Mouse (Mus musculus) liver, embryonic 13.5 days (tissue): ENCODE measurements around the gene Cfap100. TPM values are rescaled to one million over a fixed set of nuclear protein-coding genes. Genes with fewer than 3 reads are reported as not detected.

ENCODE experiments used
- ATAC-seq: fragments of 200-750 bp; cut with Nextera tagmentation; 2 replicates; pipeline ENCODE4 v1.8.0; 2017; ENCODE audit warnings: low read depth, mild to moderate bottlenecking, moderate number of reproducible peaks, moderate library complexity
- DNase-seq: peaks from one replicate; pipeline ENCODE4 v3.0.0; 2022
- H3K27ac ChIP-seq: fragments of 300-500 bp; sonication (generic); 2 replicates; pipeline ENCODE4 v1.5.1; 2015; ENCODE audit warnings: moderate library complexity, mild to moderate bottlenecking, inconsistent platforms
- H3K27me3 ChIP-seq: fragments of 300-500 bp; sonication (generic); 2 replicates; pipeline ENCODE4 v1.6.1; 2015; ENCODE audit warnings: mild to moderate bottlenecking, inconsistent platforms
- H3K36me3 ChIP-seq: fragments of 300-500 bp; sonication (generic); 2 replicates; pipeline ENCODE4 v1.6.1; 2015; ENCODE audit warnings: mild to moderate bottlenecking, inconsistent platforms
- H3K4me1 ChIP-seq: fragments of 300-500 bp; sonication (generic); replicated peaks from 2 replicates; pipeline ENCODE4 v1.6.1; 2015; ENCODE audit warnings: inconsistent platforms
- H3K4me2 ChIP-seq: fragments of 300-500 bp; sonication (generic); 2 replicates; pipeline ENCODE4 v1.6.1; 2015; ENCODE audit warnings: inconsistent platforms, mild to moderate bottlenecking, moderate library complexity
- H3K4me3 ChIP-seq: fragments of 300-500 bp; sonication (generic); replicated peaks from 2 replicates; pipeline ENCODE4 v1.5.1; 2015; ENCODE audit warnings: mild to moderate bottlenecking, inconsistent platforms
- H3K9ac ChIP-seq: fragments of 300-500 bp; sonication (generic); 2 replicates; pipeline ENCODE4 v1.6.1; 2015; ENCODE audit warnings: mild to moderate bottlenecking, inconsistent platforms
- H3K9me3 ChIP-seq: fragments of 300-500 bp; sonication (generic); replicated peaks from 2 replicates; pipeline ENCODE4 v1.6.1; 2016; ENCODE audit warnings: inconsistent platforms
- WGBS: fragments of 180-500 bp; shearing (Covaris S2); methylation state at CpG from one replicate; pipeline ENCODE4 v1.1.7; 2015; ENCODE audit not compliant: insufficient replicate concordance; 5-methylcytosine and 5-hydroxymethylcytosine counted together
- polyA plus RNA-seq: library from polyadenylated mRNA; unstranded; fragments of >200 nt; fragmentation: Nextera tagmentation; extraction: Ambion mirVana; gene quantifications from 2 replicates; pipeline ENCODE4 v1.2.1, GENCODE M21; 2015

Cfap100 gene
- polyA plus RNA-seq, 1 experiment from 2014 or later, result not detected

- H3K4me3 ChIP-seq, result no peak overlapping the region
- no peaks in the 10 kb centered on the region for H3K27me3 ChIP-seq
- ATAC-seq, result peak; percentile 95
- peaks cover 62% of the 10 kb centered on the region for H3K4me1 ChIP-seq
- WGBS, result 18% methylated on average over 4 of the region's 4 CpGs
- H3K36me3 ChIP-seq, result peaks cover 55% of the 10 kb centered on the region
- peak overlapping the region; percentile 24 for H3K9ac ChIP-seq
- H3K9me3 ChIP-seq, result no peaks in the 10 kb centered on the region
- H3K4me2 ChIP-seq, result peak overlapping the region; percentile 40
- peak overlapping the region; percentile 82 for H3K27ac ChIP-seq
- DNase-seq, result peak; percentile 78
Measured at GRCm38 (mm10) chr6:90374647-90375046, 54.0 kb downstream of the Cfap100 start.

- Histone ChIP-seq H3K36me3 (peaks cover 21% of the 10 kb centered on the region), H3K9ac (peak overlapping the region; percentile 87), H3K4me3 (peak overlapping the region; percentile 93), H3K27ac (peak overlapping the region; percentile 73), H3K9me3 (no peaks in the 10 kb centered on the region), H3K4me1 (peaks cover 53% of the 10 kb centered on the region), H3K4me2 (peak overlapping the region; percentile 97), H3K27me3 (no peaks in the 10 kb centered on the region)
- DNase-seq (peak; percentile 28), ATAC-seq (peak; percentile 70)
- under 1% methylated on average over 67 of the region's 98 CpGs for WGBS
Measured at GRCm38 (mm10) chr6:90369725-90370553, 58.7 kb downstream of the Cfap100 start.

GRCm38 (mm10) chr6:90368976-90369724 is 59.4 kb downstream of the Cfap100 start, which contains the start of gene Zxdc:
Gene Zxdc (plus strand): TSS chr6:90369492.
- 4% methylated on average over 41 of the region's 41 CpGs for WGBS
- Histone ChIP-seq H3K9me3 (no peaks in the 10 kb centered on the region), H3K27ac (peak within 1 kb of the TSS; percentile 73), H3K9ac (peak within 1 kb of the TSS; percentile 87), H3K4me2 (peak within 1 kb of the TSS; percentile 97), H3K4me1 (peaks cover 45% of the 10 kb centered on the region), H3K36me3 (peaks cover 16% of the 10 kb centered on the region), H3K4me3 (peak within 1 kb of the TSS; percentile 93), H3K27me3 (no peaks in the 10 kb centered on the region)
- peak; percentile 97 for DNase-seq
- peak; percentile 95 for ATAC-seq

GRCm38 (mm10) chr6:90363301-90363700 is 65.3 kb downstream of the Cfap100 start:
- Histone ChIP-seq H3K4me2 (no peak overlapping the region), H3K36me3 (no peaks in the 10 kb centered on the region), H3K27ac (no peak overlapping the region), H3K4me1 (peaks cover 7% of the 10 kb centered on the region; the same call in 1 of the 2 replicates), H3K9ac (no peak overlapping the region), H3K9me3 (no peaks in the 10 kb centered on the region), H3K27me3 (no peaks in the 10 kb centered on the region), H3K4me3 (no peak overlapping the region)
- WGBS, result 54% methylated on average over 5 of the region's 5 CpGs
- DNase-seq (no peak), ATAC-seq (no peak)

GRCm38 (mm10) chr6:90360922-90361614 is 67.5 kb downstream of the Cfap100 start:
- no peaks in the 10 kb centered on the region for H3K27me3 ChIP-seq
- H3K9me3 ChIP-seq, result no peaks in the 10 kb centered on the region
- WGBS, result 62% methylated on average over 6 of the region's 6 CpGs
- no peak for DNase-seq
- no peaks in the 10 kb centered on the region for H3K36me3 ChIP-seq
- no peak overlapping the region for H3K4me3 ChIP-seq
- no peak for ATAC-seq
- peaks cover 7% of the 10 kb centered on the region; the same call in 1 of the 2 replicates for H3K4me1 ChIP-seq
- no peak overlapping the region for H3K27ac ChIP-seq
- H3K4me2 ChIP-seq, result no peak overlapping the region
- H3K9ac ChIP-seq, result no peak overlapping the region

- Histone ChIP-seq H3K27ac (no peak overlapping the region), H3K4me1 (peaks cover 7% of the 10 kb centered on the region; the same call in 1 of the 2 replicates), H3K9ac (no peak overlapping the region), H3K4me2 (no peak overlapping the region), H3K36me3 (no peaks in the 10 kb centered on the region), H3K27me3 (no peaks in the 10 kb centered on the region), H3K9me3 (no peaks in the 10 kb centered on the region), H3K4me3 (no peak overlapping the region)
- DNase-seq, result no peak
- WGBS, result 50% methylated on average over 7 of the region's 7 CpGs
- ATAC-seq, result no peak
Measured at GRCm38 (mm10) chr6:90360024-90360781, 68.4 kb downstream of the Cfap100 start.

GRCm38 (mm10) chr6:90359445-90359844 is 69.2 kb downstream of the Cfap100 start:
- Histone ChIP-seq H3K36me3 (no peaks in the 10 kb centered on the region), H3K27ac (no peak overlapping the region), H3K4me2 (no peak overlapping the region), H3K9me3 (no peaks in the 10 kb centered on the region), H3K4me1 (peaks cover 7% of the 10 kb centered on the region; the same call in 1 of the 2 replicates), H3K9ac (no peak overlapping the region), H3K4me3 (no peak overlapping the region), H3K27me3 (no peaks in the 10 kb centered on the region)
- no peak for ATAC-seq
- no peak for DNase-seq
- 49% methylated on average over 2 of the region's 2 CpGs for WGBS

- WGBS, result 54% methylated on average over 5 of the region's 5 CpGs
- no peaks in the 10 kb centered on the region for H3K9me3 ChIP-seq
- ATAC-seq (no peak), DNase-seq (no peak)
- H3K27me3 ChIP-seq, result no peaks in the 10 kb centered on the region
- no peak overlapping the region for H3K4me2 ChIP-seq
- no peak overlapping the region for H3K27ac ChIP-seq
- H3K4me1 ChIP-seq, result peaks cover 7% of the 10 kb centered on the region; the same call in 1 of the 2 replicates
- H3K36me3 ChIP-seq, result no peaks in the 10 kb centered on the region
- no peak overlapping the region for H3K4me3 ChIP-seq
- no peak overlapping the region for H3K9ac ChIP-seq
Measured at GRCm38 (mm10) chr6:90358142-90358541, 70.5 kb downstream of the Cfap100 start.
